Mouse (Mus musculus) hindbrain, embryonic 13.5 days (tissue): ENCODE measurements around the gene Epop. TPM values are rescaled to one million over a fixed set of nuclear protein-coding genes. Genes with fewer than 3 reads are reported as not detected.

Experiments used
- ATAC-seq: fragments of 200-750 bp; cut with Nextera tagmentation; 2 replicates; pipeline ENCODE4 v1.8.0; 2017; ENCODE audit warnings: moderate TSS enrichment; ENCODE audit not compliant: low FRiP score
- H3K27ac ChIP-seq: fragments of 300-500 bp; sonication (generic); 2 replicates; pipeline ENCODE4 v1.5.1; 2015; ENCODE audit warnings: inconsistent platforms, mild to moderate bottlenecking, moderate library complexity
- H3K27me3 ChIP-seq: fragments of 300-500 bp; sonication (generic); 2 replicates; pipeline ENCODE4 v1.6.1; 2015; ENCODE audit warnings: mild to moderate bottlenecking, inconsistent platforms
- H3K36me3 ChIP-seq: fragments of 300-500 bp; sonication (generic); 2 replicates; pipeline ENCODE4 v1.6.1; 2015; ENCODE audit warnings: mild to moderate bottlenecking, inconsistent platforms
- H3K4me1 ChIP-seq: fragments of 300-500 bp; sonication (generic); replicated peaks from 2 replicates; pipeline ENCODE4 v1.6.1; 2015; ENCODE audit warnings: inconsistent platforms
- H3K4me2 ChIP-seq: fragments of 300-500 bp; sonication (generic); 2 replicates; pipeline ENCODE4 v1.6.1; 2015; ENCODE audit warnings: inconsistent platforms, mild to moderate bottlenecking, moderate library complexity
- H3K4me3 ChIP-seq: fragments of 300-500 bp; sonication (generic); 2 replicates; pipeline ENCODE4 v1.5.1; 2015; ENCODE audit warnings: mild to moderate bottlenecking, inconsistent platforms
- H3K9ac ChIP-seq: fragments of 300-500 bp; sonication (generic); 2 replicates; pipeline ENCODE4 v1.6.1; 2015; ENCODE audit warnings: mild to moderate bottlenecking, inconsistent platforms
- H3K9me3 ChIP-seq: fragments of 300-500 bp; sonication (generic); 2 replicates; pipeline ENCODE4 v1.6.1; 2016; ENCODE audit warnings: inconsistent platforms
- WGBS: fragments of 180-500 bp; shearing (Covaris S2); methylation state at CpG from one replicate; pipeline ENCODE4 v1.1.7; 2015; 5-methylcytosine and 5-hydroxymethylcytosine counted together
- polyA plus RNA-seq: library from polyadenylated mRNA; unstranded; fragments of >200 nt; fragmentation: Nextera tagmentation; extraction: Ambion mirVana; gene quantifications from 2 replicates; pipeline ENCODE4 v1.2.1, GENCODE M21; 2015

The Epop gene
- polyA plus RNA-seq, 1 experiment from 2014 or later = 3.0 TPM

GRCm38 (mm10) chr11:97666221-97666620 is 36.7 kb upstream of the Epop start:
- Histone ChIP-seq H3K9ac (no peak overlapping the region), H3K9me3 (no peaks in the 10 kb centered on the region), H3K27ac (no peak overlapping the region), H3K4me2 (no peak overlapping the region), H3K4me3 (no peak overlapping the region), H3K27me3 (peaks cover 16% of the 10 kb centered on the region), H3K36me3 (peaks cover 58% of the 10 kb centered on the region), H3K4me1 (peaks cover 54% of the 10 kb centered on the region)
- 92% methylated on average over 7 of the region's 7 CpGs for WGBS
- no peak for ATAC-seq

- H3K9me3 ChIP-seq = no peaks in the 10 kb centered on the region
- H3K27me3 ChIP-seq = peaks cover 24% of the 10 kb centered on the region
- peaks cover 57% of the 10 kb centered on the region for H3K4me1 ChIP-seq
- peaks cover 50% of the 10 kb centered on the region for H3K36me3 ChIP-seq
- H3K4me2 ChIP-seq = peak overlapping the region; percentile 81
- ATAC-seq = no peak
- peak overlapping the region; percentile 86; the same call in 1 of the 2 replicates for H3K9ac ChIP-seq
- no peak overlapping the region for H3K27ac ChIP-seq
- 89% methylated on average over 13 of the region's 13 CpGs for WGBS
- H3K4me3 ChIP-seq = peak overlapping the region; percentile 87; the same call in 1 of the 2 replicates
Observed at GRCm38 (mm10) chr11:97665431-97665830, 35.9 kb upstream of the Epop start.

- peak overlapping the region; percentile 86 for H3K9ac ChIP-seq
- H3K27ac ChIP-seq = 0 out of 2 replicates have a peak overlapping the region, but pooled peaks have one; percentile 23
- no peak for ATAC-seq
- peak overlapping the region; percentile 87 for H3K4me3 ChIP-seq
- H3K27me3 ChIP-seq = peaks cover 24% of the 10 kb centered on the region
- H3K4me2 ChIP-seq = peak overlapping the region; percentile 81
- peaks cover 44% of the 10 kb centered on the region for H3K36me3 ChIP-seq
- peaks cover 53% of the 10 kb centered on the region for H3K4me1 ChIP-seq
- no peaks in the 10 kb centered on the region for H3K9me3 ChIP-seq
- 39% methylated on average over 6 of the region's 6 CpGs for WGBS
Observed at GRCm38 (mm10) chr11:97664771-97665240, 35.3 kb upstream of the Epop start.

- WGBS = 1% methylated on average over 7 of the region's 8 CpGs
- peak overlapping the region; percentile 86; the same call in 1 of the 2 replicates for H3K27ac ChIP-seq
- H3K9ac ChIP-seq = peak overlapping the region; percentile 86
- peaks cover 53% of the 10 kb centered on the region for H3K4me1 ChIP-seq
- ATAC-seq = no peak
- H3K27me3 ChIP-seq = peaks cover 24% of the 10 kb centered on the region
- H3K4me3 ChIP-seq = peak overlapping the region; percentile 87
- H3K4me2 ChIP-seq = peak overlapping the region; percentile 81
- peaks cover 39% of the 10 kb centered on the region for H3K36me3 ChIP-seq
- H3K9me3 ChIP-seq = no peaks in the 10 kb centered on the region
Observed at GRCm38 (mm10) chr11:97664339-97664665, 34.8 kb upstream of the Epop start.

- ATAC-seq = peak; percentile 36; the same call in 1 of the 2 replicates
- under 1% methylated on average over 38 of the region's 57 CpGs for WGBS
Observed at GRCm38 (mm10) chr11:97663528-97664338, 34.2 kb upstream of the Epop start.

GRCm38 (mm10) chr11:97662893-97663527 is 33.5 kb upstream of the Epop start, which contains the start of gene Mllt6:
TSS of gene Mllt6 (plus strand) at chr11:97663414.
- WGBS = under 1% methylated on average over 31 of the region's 76 CpGs
- peak; percentile 48 for ATAC-seq

More at GRCm38 (mm10) chr11:97663528-97664338, 34.2 kb upstream of the Epop start:
- peaks cover 27% of the 10 kb centered on the region for H3K27me3 ChIP-seq
- H3K4me1 ChIP-seq = peaks cover 53% of the 10 kb centered on the region
- peak overlapping the region; percentile 87 for H3K4me3 ChIP-seq
- H3K9ac ChIP-seq = peak overlapping the region; percentile 86
- peak overlapping the region; percentile 86 for H3K27ac ChIP-seq
- no peaks in the 10 kb centered on the region for H3K9me3 ChIP-seq
- peaks cover 33% of the 10 kb centered on the region for H3K36me3 ChIP-seq
- H3K4me2 ChIP-seq = peak overlapping the region; percentile 81

GRCm38 (mm10) chr11:97662207-97662892 is 32.8 kb upstream of the Epop start:
- Histone ChIP-seq H3K4me1 (peaks cover 49% of the 10 kb centered on the region), H3K4me2 (peak overlapping the region; percentile 50), H3K9me3 (no peaks in the 10 kb centered on the region), H3K36me3 (peaks cover 21% of the 10 kb centered on the region), H3K4me3 (peak overlapping the region; percentile 87), H3K27me3 (peaks cover 29% of the 10 kb centered on the region), H3K9ac (peak overlapping the region; percentile 86; the same call in 1 of the 2 replicates), H3K27ac (no peak overlapping the region)
- 2% methylated on average over 21 of the region's 21 CpGs for whole genome bisulfite sequencing
- no peak for ATAC-seq

More at GRCm38 (mm10) chr11:97662893-97663527, 33.5 kb upstream of the Epop start, which contains the start of gene Mllt6:
- peaks cover 29% of the 10 kb centered on the region for H3K27me3 ChIP-seq
- H3K4me2 ChIP-seq = peak within 1 kb of the TSS; percentile 81
- H3K36me3 ChIP-seq = peaks cover 26% of the 10 kb centered on the region
- peak within 1 kb of the TSS; percentile 86 for H3K9ac ChIP-seq
- H3K27ac ChIP-seq = peak within 1 kb of the TSS; percentile 86
- peak within 1 kb of the TSS; percentile 87 for H3K4me3 ChIP-seq
- H3K4me1 ChIP-seq = peaks cover 49% of the 10 kb centered on the region
- H3K9me3 ChIP-seq = no peaks in the 10 kb centered on the region

- Histone ChIP-seq H3K4me2 (peak overlapping the region; percentile 50), H3K27ac (no peak overlapping the region), H3K27me3 (peaks cover 29% of the 10 kb centered on the region), H3K9me3 (no peaks in the 10 kb centered on the region), H3K36me3 (peaks cover 14% of the 10 kb centered on the region), H3K4me1 (peaks cover 49% of the 10 kb centered on the region), H3K4me3 (peak overlapping the region; percentile 87), H3K9ac (no peak overlapping the region)
- 0% methylated on average over 19 of the region's 20 CpGs for WGBS
- no peak for ATAC-seq
Observed at GRCm38 (mm10) chr11:97661648-97662133, 32.2 kb upstream of the Epop start.

GRCm38 (mm10) chr11:97660734-97661647 is 31.5 kb upstream of the Epop start:
- Histone ChIP-seq H3K27me3 (peaks cover 29% of the 10 kb centered on the region), H3K27ac (no peak overlapping the region), H3K9me3 (no peaks in the 10 kb centered on the region), H3K36me3 (peaks cover 8% of the 10 kb centered on the region), H3K9ac (peak overlapping the region; percentile 87), H3K4me1 (peaks cover 49% of the 10 kb centered on the region), H3K4me3 (peak overlapping the region; percentile 87), H3K4me2 (peak overlapping the region; percentile 82)
- ATAC-seq = no peak
- 2% methylated on average over 27 of the region's 27 CpGs for WGBS

- H3K36me3 ChIP-seq = no peaks in the 10 kb centered on the region; the same call in 1 of the 2 replicates
Observed at GRCm38 (mm10) chr11:97659990-97660714, 30.6 kb upstream of the Epop start.

More at GRCm38 (mm10) chr11:97659990-97660714, 30.6 kb upstream of the Epop start:
- H3K9me3 ChIP-seq = no peaks in the 10 kb centered on the region
- peak overlapping the region; percentile 82 for H3K4me2 ChIP-seq
- peak; percentile 82 for ATAC-seq
- peaks cover 43% of the 10 kb centered on the region for H3K4me1 ChIP-seq
- H3K27me3 ChIP-seq = peaks cover 29% of the 10 kb centered on the region
- peak overlapping the region; percentile 87 for H3K9ac ChIP-seq
- peak overlapping the region; percentile 87 for H3K4me3 ChIP-seq
- H3K27ac ChIP-seq = peak overlapping the region; percentile 66; the same call in 1 of the 2 replicates
- WGBS = under 1% methylated on average over 64 of the region's 78 CpGs
